In genomic region chr11:35919856-35920503, GRCm38 (mm10) we compare ENCODE assay signal across 11 mouse cellular contexts.
DNase-seq lines count a peak whose midpoint lies in the region; ATAC-seq and TF ChIP-seq lines count a peak whose summit lies in the region.
"Had no signal": no experiment of that assay in that cellular context is flagged by ENCODE, and none has a peak within 500 bp of the region (broad histone marks: within the 10 kb centered on the region; RNA-seq: fewer than 3 reads in every experiment).

No protein-coding gene starts in this region.

- DNase-seq in liver, postnatal 0 days = peak; percentile 55
- no peak for DNase-seq in liver, embryonic 11.5 days (ENCODE audit: low spot score)
- DNase-seq in gonadal fat pad, adult 2 months (ENCODE audit: low read depth) = peak; percentile 71
- peak; percentile 60 to 77 for DNase-seq in lung, postnatal 4 days
- DNase-seq in testis, postnatal 10 days (ENCODE audit: low spot score) = no peak
- no peak for DNase-seq in spleen, adult 12 weeks (ENCODE audit: low spot score)
- no peak for DNase-seq in left cerebral cortex, adult 9 months (ENCODE audit: low spot score in 2 of 2)
- DNase-seq: heart, postnatal 36 days; thymus, postnatal 4 days had no signal

- peak; percentile 73 for ATAC-seq in liver, postnatal 0 days
- no peak for ATAC-seq in liver, embryonic 11.5 days (replicated peaks; ENCODE audit: low FRiP score)
- no peak for ATAC-seq in kidney, embryonic 15.5 days (replicated peaks; ENCODE audit: low FRiP score)

- H3K9me3 ChIP-seq in liver, postnatal 0 days (ENCODE audit: low read length) = no peaks in the 10 kb centered on the region
- no peaks in the 10 kb centered on the region for H3K9me3 ChIP-seq in liver, embryonic 11.5 days (ENCODE audit: control insufficient read depth, low read length)
- H3K9me3 ChIP-seq in kidney, embryonic 15.5 days (replicated peaks) = no peaks in the 10 kb centered on the region

- TF ChIP-seq EP300 in liver, postnatal 0 days (IDR thresholded peaks at IDR 0.05; ENCODE audit: low read depth) = no peak

- no peak overlapping the region for H3K9ac ChIP-seq in liver, postnatal 0 days (replicated peaks)
- no peak overlapping the region for H3K9ac ChIP-seq in liver, embryonic 11.5 days (ENCODE audit: low read depth, low read length)
- H3K9ac ChIP-seq in kidney, embryonic 15.5 days = no peak overlapping the region
- H3K9ac ChIP-seq: liver, embryonic 14.5 days had no signal

- H3K27ac ChIP-seq in liver, postnatal 0 days (ENCODE audit: low read depth) = peak overlapping the region; percentile 74
- H3K27ac ChIP-seq in liver, embryonic 11.5 days (ENCODE audit: low read depth, low read length) = no peak overlapping the region
- peak overlapping the region; percentile 57 for H3K27ac ChIP-seq in kidney, embryonic 15.5 days
- H3K27ac ChIP-seq: liver, embryonic 14.5 days had no signal

- peaks cover 18% of the 10 kb centered on the region for H3K4me1 ChIP-seq in liver, postnatal 0 days (ENCODE audit: insufficient read depth)
- no peaks in the 10 kb centered on the region; the same call in 1 of the 2 replicates for H3K4me1 ChIP-seq in liver, embryonic 11.5 days (replicated peaks; ENCODE audit: control insufficient read depth, insufficient read depth, low read length)
- peaks cover 79% of the 10 kb centered on the region for H3K4me1 ChIP-seq in kidney, embryonic 15.5 days

- no peak overlapping the region for H3K4me3 ChIP-seq in liver, postnatal 0 days (ENCODE audit: low read depth, low read length)
- no peak overlapping the region for H3K4me3 ChIP-seq in liver, embryonic 11.5 days (ENCODE audit: low read depth, low read length)
- no peak overlapping the region for H3K4me3 ChIP-seq in kidney, embryonic 15.5 days (replicated peaks)

- H3K4me2 ChIP-seq in liver, postnatal 0 days (ENCODE audit: low read depth, low read length) = peak overlapping the region; percentile 18; the same call in 1 of the 2 replicates
- no peak overlapping the region for H3K4me2 ChIP-seq in liver, embryonic 11.5 days
- no peak overlapping the region for H3K4me2 ChIP-seq in kidney, embryonic 15.5 days

- H3K36me3 ChIP-seq in liver, postnatal 0 days (replicated peaks; ENCODE audit: insufficient read depth, low read length) = no peaks in the 10 kb centered on the region
- no peaks in the 10 kb centered on the region for H3K36me3 ChIP-seq in liver, embryonic 11.5 days (ENCODE audit: control insufficient read depth, insufficient read depth, low read length)
- no peaks in the 10 kb centered on the region for H3K36me3 ChIP-seq in kidney, embryonic 15.5 days

- no peaks in the 10 kb centered on the region for H3K27me3 ChIP-seq in liver, postnatal 0 days (ENCODE audit: insufficient read depth, low read length)
- no peaks in the 10 kb centered on the region for H3K27me3 ChIP-seq in liver, embryonic 11.5 days (replicated peaks; ENCODE audit: control insufficient read depth, insufficient read depth, low read length)
- no peaks in the 10 kb centered on the region for H3K27me3 ChIP-seq in kidney, embryonic 15.5 days

- TF ChIP-seq CTCF in liver, postnatal 0 days (IDR thresholded peaks at IDR 0.05; ENCODE audit: low read depth) = no peak

- WGBS in liver, postnatal 0 days (ENCODE audit: insufficient replicate concordance) = 56% methylated on average over 9 of the region's 9 CpGs
- WGBS in liver, embryonic 11.5 days = 74% methylated on average over 9 of the region's 9 CpGs
- 57% methylated on average over 9 of the region's 9 CpGs for WGBS in kidney, embryonic 15.5 days

Comparison
In these comparisons a context has a peak if more than half of its experiments do, and no peak if none do; other contexts are left out.
1. DNase-seq: peak in liver, postnatal 0 days (single experiment), gonadal fat pad, adult 2 months (single experiment) and lung, postnatal 4 days (2 of 2); none in liver, embryonic 11.5 days (single experiment), testis, postnatal 10 days (single experiment), spleen, adult 12 weeks (single experiment) and left cerebral cortex, adult 9 months (0 of 2).